ENCODE assay signal across 12 mouse cellular contexts in the genomic region with DNA sequence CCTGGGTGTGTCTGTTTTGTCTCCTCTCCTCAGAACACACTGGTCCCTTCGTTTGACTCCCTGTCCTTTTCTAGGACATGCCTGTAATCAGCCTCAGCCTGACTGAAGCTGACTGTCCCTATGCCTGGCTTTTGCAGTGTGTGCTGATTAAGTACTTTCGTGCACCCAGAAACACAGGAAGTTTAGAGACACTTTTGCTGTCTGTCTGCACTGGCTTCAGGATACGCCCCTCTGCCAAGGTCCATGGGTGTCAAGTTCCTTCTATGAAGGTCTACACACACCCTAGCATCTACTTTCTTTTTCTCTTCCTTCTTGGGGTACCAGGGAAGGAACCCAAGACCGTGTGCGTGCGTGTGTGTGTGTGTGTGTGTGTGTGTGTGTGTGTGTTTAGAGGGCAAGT.
DNase-seq lines count a peak whose midpoint lies in the region; ATAC-seq and TF ChIP-seq lines count a peak whose summit lies in the region.
"Had no signal": no experiment of that assay in that cellular context is flagged by ENCODE, and none has a peak within 500 bp of the region (broad histone marks: within the 10 kb centered on the region; RNA-seq: fewer than 3 reads in every experiment).

No protein-coding gene starts in this region.

- peak; percentile 39 for ATAC-seq in liver, embryonic 13.5 days (ENCODE audit: low read depth)
- ATAC-seq in forebrain, embryonic 12.5 days (ENCODE audit: low FRiP score): no peak

- WGBS in liver, embryonic 13.5 days (ENCODE audit: insufficient replicate concordance): 33% methylated on average over 6 of the region's 6 CpGs
- WGBS in spleen, adult 2 months: 16% methylated on average over 6 of the region's 6 CpGs
- 79% methylated on average over 3 of the region's 6 CpGs for WGBS in forebrain, embryonic 12.5 days

- H3K4me3 ChIP-seq in liver, embryonic 13.5 days (replicated peaks): no peak overlapping the region
- no peak overlapping the region for H3K4me3 ChIP-seq in spleen, adult 2 months (ENCODE audit: extremely low read depth, insufficient read depth, insufficient read length)
- no peak overlapping the region for H3K4me3 ChIP-seq in forebrain, embryonic 12.5 days (replicated peaks)
- H3K4me3 ChIP-seq: heart, embryonic 13.5 days; neural tube, embryonic 12.5 days had no signal

- no peaks in the 10 kb centered on the region; the same call in 1 of the 2 replicates for H3K4me1 ChIP-seq in liver, embryonic 13.5 days (replicated peaks)
- H3K4me1 ChIP-seq in spleen, adult 2 months (ENCODE audit: control insufficient read depth, insufficient read depth, insufficient read length): peaks cover 21% of the 10 kb centered on the region; the same call in 1 of the 2 replicates
- peaks cover 13% of the 10 kb centered on the region; the same call in 1 of the 2 replicates for H3K4me1 ChIP-seq in forebrain, embryonic 12.5 days
- H3K4me1 ChIP-seq: neural tube, embryonic 12.5 days had no signal

- no peaks in the 10 kb centered on the region for H3K36me3 ChIP-seq in liver, embryonic 13.5 days
- H3K36me3 ChIP-seq in spleen, adult 2 months (ENCODE audit: control insufficient read depth, insufficient read depth, low read length): no peaks in the 10 kb centered on the region
- H3K36me3 ChIP-seq in forebrain, embryonic 12.5 days (replicated peaks): no peaks in the 10 kb centered on the region
- H3K36me3 ChIP-seq: heart, embryonic 13.5 days; neural tube, embryonic 12.5 days had no signal

- no peak for TF ChIP-seq POLR2A in spleen, adult 2 months (IDR thresholded peaks at IDR 0.05; ENCODE audit: low read depth, low read length)

- no peak overlapping the region for H3K4me2 ChIP-seq in liver, embryonic 13.5 days
- H3K4me2 ChIP-seq in forebrain, embryonic 12.5 days: no peak overlapping the region
- H3K4me2 ChIP-seq: heart, embryonic 13.5 days; neural tube, embryonic 12.5 days had no signal

- DNase-seq in lung, postnatal 36 days: peak; percentile 63
- DNase-seq in lung, postnatal 25 days (ENCODE audit: low spot score): no peak
- peak; percentile 6 for DNase-seq in c-Kit-positive CD71-positive TER-119-negative erythroid progenitor cells, embryonic 14.5 days (ENCODE audit: low read depth)
- no peak for DNase-seq in liver, embryonic 13.5 days
- peak in 1 of 2 experiments; percentile 61 for DNase-seq in spleen, adult 2 months (ENCODE audit: low read depth in 1 of 2, low spot score in 2 of 2)
- DNase-seq in c-Kit-positive CD71-positive TER-119-positive erythroid progenitor cells, embryonic 14.5 days (ENCODE audit: low spot score): no peak
- DNase-seq: embryo, embryonic 11 days; left cerebral cortex, postnatal 4 days; right cerebral cortex, postnatal 14 days had no signal

- no peak for TF ChIP-seq CTCF in spleen, adult 2 months (IDR thresholded peaks at IDR 0.05; ENCODE audit: extremely low read depth, insufficient read depth, insufficient read length, insufficient replicate concordance)

- no peak overlapping the region for H3K9ac ChIP-seq in liver, embryonic 13.5 days
- no peak overlapping the region for H3K9ac ChIP-seq in forebrain, embryonic 12.5 days
- H3K9ac ChIP-seq: heart, embryonic 13.5 days; neural tube, embryonic 12.5 days had no signal

- no peaks in the 10 kb centered on the region for H3K9me3 ChIP-seq in liver, embryonic 13.5 days (replicated peaks)
- no peaks in the 10 kb centered on the region for H3K9me3 ChIP-seq in forebrain, embryonic 12.5 days
- H3K9me3 ChIP-seq: heart, embryonic 13.5 days; neural tube, embryonic 12.5 days had no signal

- no peak overlapping the region for H3K27ac ChIP-seq in liver, embryonic 13.5 days
- H3K27ac ChIP-seq in spleen, adult 2 months (ENCODE audit: insufficient read depth, low read length): peak overlapping the region; percentile 13; the same call in 1 of the 2 replicates
- no peak overlapping the region for H3K27ac ChIP-seq in forebrain, embryonic 12.5 days
- H3K27ac ChIP-seq: heart, embryonic 13.5 days; neural tube, embryonic 12.5 days had no signal

- H3K27me3 ChIP-seq in liver, embryonic 13.5 days: no peaks in the 10 kb centered on the region
- no peaks in the 10 kb centered on the region for H3K27me3 ChIP-seq in spleen, adult 2 months (ENCODE audit: control insufficient read depth, insufficient read depth, low read length)
- H3K27me3 ChIP-seq in forebrain, embryonic 12.5 days: no peaks in the 10 kb centered on the region
- H3K27me3 ChIP-seq: heart, embryonic 13.5 days; neural tube, embryonic 12.5 days had no signal

Comparison
In these comparisons a context has a peak if more than half of its experiments do, and no peak if none do; other contexts are left out.
1. DNase-seq: peak in lung, postnatal 36 days (single experiment) and c-Kit-positive CD71-positive TER-119-negative erythroid progenitor cells, embryonic 14.5 days (single experiment); none in lung, postnatal 25 days (single experiment), liver, embryonic 13.5 days (single experiment) and c-Kit-positive CD71-positive TER-119-positive erythroid progenitor cells, embryonic 14.5 days (single experiment).